In the genomic region with DNA sequence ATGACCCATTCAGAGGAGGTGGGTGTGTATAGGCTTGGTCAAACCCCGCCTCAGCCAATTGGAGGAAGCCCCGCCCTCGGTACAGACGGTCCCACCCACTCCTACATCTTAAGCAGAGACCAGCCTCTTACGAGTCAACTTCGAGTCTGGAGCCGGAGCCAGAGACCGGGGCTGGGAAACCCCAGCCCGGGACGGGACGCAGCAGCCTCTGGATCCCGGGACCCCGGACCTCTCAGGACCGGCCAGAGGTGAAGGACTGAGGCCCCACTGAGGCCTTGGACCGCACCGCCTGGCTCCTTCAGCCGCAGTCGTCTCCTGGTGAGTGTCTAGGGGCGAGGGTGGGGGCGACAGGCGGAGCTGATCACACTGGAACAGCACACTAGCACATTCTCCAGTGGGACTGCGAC, we compare ENCODE assay signal across 8 mouse cellular contexts. TPM values are rescaled to one million over a fixed set of nuclear protein-coding genes. Genes with fewer than 3 reads are reported as not detected.
DNase-seq lines count a peak whose midpoint lies in the region; ATAC-seq lines count a peak whose summit lies in the region.

Vasn (plus strand) TSS at position 111 of the 407 bp plus-strand sequence.
Dnaja3 (plus strand) TSS at position 159 of the 407 bp plus-strand sequence.

- H3K9ac ChIP-seq in heart, embryonic 11.5 days (ENCODE audit: low read depth, low read length), result peak within 1 kb of the TSS; percentile 87
- H3K9ac ChIP-seq in kidney, embryonic 16.5 days (replicated peaks; ENCODE audit: low read length), result peak within 1 kb of the TSS; percentile 82

- H3K27ac ChIP-seq in heart, embryonic 11.5 days (ENCODE audit: low read depth, low read length), result peak within 1 kb of the TSS; percentile 89
- H3K27ac ChIP-seq in kidney, embryonic 16.5 days (ENCODE audit: low read length), result peak within 1 kb of the TSS; percentile 93

- H3K4me3 ChIP-seq in heart, embryonic 11.5 days (ENCODE audit: low read depth, low read length), result peak within 1 kb of the TSS; percentile 78
- peak within 1 kb of the TSS; percentile 75 for H3K4me3 ChIP-seq in kidney, embryonic 16.5 days (ENCODE audit: low read length)

- no peaks in the 10 kb centered on the region for H3K27me3 ChIP-seq in heart, embryonic 11.5 days (ENCODE audit: control insufficient read depth, insufficient read depth, low read length)
- no peaks in the 10 kb centered on the region for H3K27me3 ChIP-seq in kidney, embryonic 16.5 days (ENCODE audit: insufficient read depth, low read length)

- WGBS in heart, embryonic 11.5 days (ENCODE audit: insufficient replicate concordance), result under 1% methylated on average over 22 of the region's 22 CpGs
- under 1% methylated on average over 22 of the region's 22 CpGs for WGBS in kidney, embryonic 16.5 days

- peak within 1 kb of the TSS; percentile 92 for H3K4me2 ChIP-seq in heart, embryonic 11.5 days
- H3K4me2 ChIP-seq in kidney, embryonic 16.5 days (replicated peaks; ENCODE audit: low read depth, low read length), result peak within 1 kb of the TSS; percentile 72

- peak; percentile 37 for DNase-seq in CD4-positive, CD25-positive, alpha-beta regulatory T cell, adult 2 months (ENCODE audit: low read depth, low spot score)
- DNase-seq in liver, result peak; percentile 91
- peak; percentile 85 to 88 for DNase-seq in spleen, postnatal 4 days (ENCODE audit: low spot score in 2 of 2)

- peaks cover 58% of the 10 kb centered on the region for H3K4me1 ChIP-seq in heart, embryonic 11.5 days (ENCODE audit: control insufficient read depth, insufficient read depth, low read length)
- H3K4me1 ChIP-seq in kidney, embryonic 16.5 days (ENCODE audit: insufficient read depth, low read length), result peaks cover 50% of the 10 kb centered on the region

- H3K9me3 ChIP-seq in heart, embryonic 11.5 days (replicated peaks; ENCODE audit: control insufficient read depth, low read length), result no peaks in the 10 kb centered on the region
- no peaks in the 10 kb centered on the region for H3K9me3 ChIP-seq in kidney, embryonic 16.5 days (ENCODE audit: low read length)

- no peaks in the 10 kb centered on the region; the same call in 1 of the 2 replicates for H3K36me3 ChIP-seq in heart, embryonic 11.5 days (ENCODE audit: control insufficient read depth, insufficient read depth, low read length)
- no peaks in the 10 kb centered on the region; the same call in 1 of the 2 replicates for H3K36me3 ChIP-seq in kidney, embryonic 16.5 days (ENCODE audit: insufficient read depth, low read length)

- ATAC-seq in CD4-positive, CD25-positive, alpha-beta regulatory T cell, adult 4 months, result no peak
- ATAC-seq in erythroid progenitor cell, adult 5-6 weeks (replicated peaks; ENCODE audit: low FRiP score, poor library complexity, severe bottlenecking), result peak; percentile 88
- ATAC-seq in heart, embryonic 11.5 days (replicated peaks; ENCODE audit: insufficient number of reproducible peaks, low FRiP score, low TSS enrichment), result peak; percentile 89
- peak; percentile 95 for ATAC-seq in kidney, embryonic 16.5 days (ENCODE audit: low FRiP score, low TSS enrichment)
- ATAC-seq in monocyte, adult 5-6 weeks (replicated peaks; ENCODE audit: insufficient number of reproducible peaks, low FRiP score, low TSS enrichment, poor library complexity, severe bottlenecking), result peak; percentile 37; the same call in 1 of the 2 replicates

RNA-seq across cellular contexts. Expression of gene Vasn, which starts in this region (rescaled TPM):
- 1 to 10 TPM; 2.2 to 2.9 TPM for polyA plus RNA-seq in CD4-positive, CD25-positive, alpha-beta regulatory T cell, adult 4 months (2017; shearing (Covaris generic))
- total RNA-seq in erythroid progenitor cell, adult 5-6 weeks (2015; ENCODE audit: low replicate concordance), result not detected in 2 replicates
- not detected in 2 replicates for total RNA-seq in erythroid progenitor cell, adult 5-6 weeks (2017; ENCODE audit: low replicate concordance)
- 9.5 and 10.6 TPM in 2 replicates for polyA plus RNA-seq in heart, embryonic 11.5 days (2014; fragmentation: Nextera tagmentation; extraction: Ambion mirVana)
- 26.8 TPM in 2 replicates for polyA plus RNA-seq in kidney, embryonic 16.5 days (2015; fragmentation: Nextera tagmentation; extraction: Ambion mirVana)
- total RNA-seq in monocyte, adult 5-6 weeks (2017), result 0.19 to 0.43 TPM (median 0.39 TPM) in 3 replicates

RNA-seq across cellular contexts. Expression of gene Dnaja3, which starts in this region (rescaled TPM):
- 10 to 100 TPM; 24.4 to 29.0 TPM for polyA plus RNA-seq in CD4-positive, CD25-positive, alpha-beta regulatory T cell, adult 4 months (2017; shearing (Covaris generic))
- 10.1 and 12.6 TPM in 2 replicates for total RNA-seq in erythroid progenitor cell, adult 5-6 weeks (2015; ENCODE audit: low replicate concordance)
- 10.9 and 14.3 TPM in 2 replicates for total RNA-seq in erythroid progenitor cell, adult 5-6 weeks (2017; ENCODE audit: low replicate concordance)
- 63.6 and 72.6 TPM in 2 replicates for polyA plus RNA-seq in heart, embryonic 11.5 days (2014; fragmentation: Nextera tagmentation; extraction: Ambion mirVana)
- 89.6 and 95.3 TPM in 2 replicates for polyA plus RNA-seq in kidney, embryonic 16.5 days (2015; fragmentation: Nextera tagmentation; extraction: Ambion mirVana)
- total RNA-seq in monocyte, adult 5-6 weeks (2017), result 25.9 to 34.1 TPM (median 26.3 TPM) in 3 replicates

Comparison
In these comparisons a context has a peak if more than half of its experiments do, and no peak if none do; other contexts are left out.
1. DNase-seq: peak in every context shown above with its lines; median percentile 91 in liver; 86 in spleen, postnatal 4 days; 37 in CD4-positive, CD25-positive, alpha-beta regulatory T cell, adult 2 months.